Mouse (Mus musculus) B cell, adult 67 days (primary cell): ENCODE measurements around the gene Olfr672. TPM values are rescaled to one million over a fixed set of nuclear protein-coding genes. Genes with fewer than 3 reads are reported as not detected.

Experiments used
- total RNA-seq, 2 experiments: library from RNA; stranded (reverse); gene quantifications; 4 replicates each; pipeline ENCODE4 v1.2.4; 2023

The Olfr672 gene
- total RNA-seq: not detected

GRCm38 (mm10) chr7:105001929-105002328, at the start of gene Olfr672:
Olfr672 (minus strand) TSS chr7:105002029.

GRCm38 (mm10) chr7:105032398-105032797, 30.6 kb upstream of the Olfr672 start, which contains the start of gene Olfr676:
Olfr676 (plus strand) TSS chr7:105032698.

GRCm38 (mm10) chr7:105028360-105028759, 26.5 kb upstream of the Olfr672 start, which contains the start of gene Olfr675:
Olfr675 (minus strand) TSS chr7:105028460.

GRCm38 (mm10) chr7:104979026-104979425, 22.8 kb downstream of the Olfr672 start, which contains the start of gene Olfr671:
Olfr671 (minus strand) TSS chr7:104979126.

GRCm38 (mm10) chr7:104962520-104962919, 39.3 kb downstream of the Olfr672 start, which contains the start of gene Olfr670:
Olfr670 (minus strand) TSS chr7:104962620.

Other genes starting within 250 kb of the Olfr672 start
- gene Usp17le, start 224.6 kb downstream of the Olfr672 start, total RNA-seq: not detected
- not detected for gene Usp17lb, start 159.4 kb downstream of the Olfr672 start, total RNA-seq
- not detected for gene Usp17la, start 145.0 kb downstream of the Olfr672 start, total RNA-seq
- gene Olfr665, start 124.0 kb downstream of the Olfr672 start, total RNA-seq: not detected
- gene Olfr666, start 106.1 kb downstream of the Olfr672 start, total RNA-seq: not detected
- not detected for gene Olfr667, start 80.5 kb downstream of the Olfr672 start, total RNA-seq
- not detected for gene Olfr668, start 74.0 kb downstream of the Olfr672 start, total RNA-seq
- gene Olfr669, start 67.8 kb downstream of the Olfr672 start, total RNA-seq: not detected
- gene Olfr670, start 39.4 kb downstream of the Olfr672 start, total RNA-seq: not detected
- not detected for gene Olfr671, start 22.9 kb downstream of the Olfr672 start, total RNA-seq
- gene Olfr675, start 26.4 kb upstream of the Olfr672 start, total RNA-seq: not detected
- not detected for gene Olfr676, start 30.7 kb upstream of the Olfr672 start, total RNA-seq
- not detected for gene Olfr677, start 49.3 kb upstream of the Olfr672 start, total RNA-seq
- gene Olfr678, start 62.4 kb upstream of the Olfr672 start, total RNA-seq: not detected
- gene Olfr679, start 79.2 kb upstream of the Olfr672 start, total RNA-seq: not detected
- not detected for gene Olfr680-ps1, start 90.8 kb upstream of the Olfr672 start, total RNA-seq
- gene Olfr681, start 114.8 kb upstream of the Olfr672 start, total RNA-seq: not detected
- not detected for gene Olfr683, start 145.0 kb upstream of the Olfr672 start, total RNA-seq
- not detected for gene Olfr684, start 161.6 kb upstream of the Olfr672 start, total RNA-seq
- gene Olfr685, start 184.0 kb upstream of the Olfr672 start, total RNA-seq: not detected
- gene Olfr686, start 205.5 kb upstream of the Olfr672 start, total RNA-seq: not detected